Mouse (Mus musculus) erythroblast, embryonic 14.5 days (primary cell): ENCODE data around the gene Rasl11b.

ENCODE experiments used
- GATA1 ChIP-seq: IDR thresholded peaks from 2 replicates; pipeline ENCODE4 v1.6.1; 2012; ENCODE audit warnings: low read length, inconsistent platforms, mixed read lengths
- TAL1 ChIP-seq: IDR thresholded peaks from 3 replicates; pipeline ENCODE4 v1.6.1; 2012; ENCODE audit warnings: low read length, inconsistent platforms, mixed read lengths

- no peak for TF ChIP-seq TAL1
- TF ChIP-seq GATA1 = no peak
These were observed 30.5 kb upstream of the Rasl11b start for GRCm38 (mm10) chr5:74164547-74164946.
